Mouse (Mus musculus) kidney, adult 2 months (tissue): ENCODE results near the gene Oas2.

Experiments
- CTCF ChIP-seq: fragments of 200-500 bp; conservative IDR thresholded peaks from 2 replicates; pipeline ENCODE4 v1.5.1; 2011; ENCODE audit warnings: low read depth, mild to moderate bottlenecking, control low read depth, low read length, moderate library complexity, mixed read lengths; ENCODE audit not compliant: insufficient read depth, insufficient read length
- POLR2A ChIP-seq: fragments of 200-500 bp; IDR thresholded peaks from one replicate; pipeline ENCODE4 v1.6.1; 2011; ENCODE audit warnings: low read depth, low read length, control low read depth

- TF ChIP-seq CTCF (no peak), POLR2A (no peak)
Observed at GRCm38 (mm10) chr5:120710161-120710825, 39.4 kb downstream of the Oas2 start.
